Mouse (Mus musculus): ENCODE measurements around the gene Gm49486. TPM values are rescaled to one million over a fixed set of nuclear protein-coding genes. Genes with fewer than 3 reads are reported as not detected.
A peak's percentile ranks its signal among the peaks of the same experiment; 100 is the strongest.

Gm49486 gene
- polyA plus RNA-seq, 1 experiment from 2014 or later, result 1.2 TPM

DNA sequence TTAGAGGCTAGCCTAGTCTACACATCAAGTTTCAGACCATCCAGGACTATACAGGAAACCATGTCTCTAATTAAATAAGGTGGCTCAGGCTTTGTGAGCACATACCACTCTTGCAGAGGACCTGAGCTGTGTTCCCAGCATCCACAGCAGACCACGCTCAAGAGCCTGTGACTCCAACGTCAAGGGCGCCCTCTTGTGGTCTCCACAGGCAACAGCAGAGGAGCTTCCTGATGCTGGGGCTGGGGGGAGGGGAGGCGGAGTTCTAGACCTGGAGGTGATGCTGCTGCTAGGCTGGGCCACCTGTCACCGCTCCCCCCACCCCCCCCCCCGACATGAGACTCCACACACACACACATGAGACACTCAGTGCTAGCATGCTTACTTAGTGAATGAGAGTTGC is 51.0 kb downstream of the Gm49486 start:
- no peak overlapping the region for H3K9ac ChIP-seq
- no peak overlapping the region for H3K4me2 ChIP-seq
- ATAC-seq (ENCODE audit: insufficient number of reproducible peaks, low FRiP score, low TSS enrichment, low read depth), result no peak
- H3K4me1 ChIP-seq, result peaks cover 9% of the 10 kb centered on the region; the same call in 1 of the 2 replicates
- H3K36me3 ChIP-seq, result no peaks in the 10 kb centered on the region
- no peaks in the 10 kb centered on the region for H3K27me3 ChIP-seq
- no peak overlapping the region for H3K27ac ChIP-seq
- H3K4me3 ChIP-seq, result no peak overlapping the region
- H3K9me3 ChIP-seq, result no peaks in the 10 kb centered on the region
- WGBS, result 32% methylated on average over 6 of the region's 6 CpGs

DNA sequence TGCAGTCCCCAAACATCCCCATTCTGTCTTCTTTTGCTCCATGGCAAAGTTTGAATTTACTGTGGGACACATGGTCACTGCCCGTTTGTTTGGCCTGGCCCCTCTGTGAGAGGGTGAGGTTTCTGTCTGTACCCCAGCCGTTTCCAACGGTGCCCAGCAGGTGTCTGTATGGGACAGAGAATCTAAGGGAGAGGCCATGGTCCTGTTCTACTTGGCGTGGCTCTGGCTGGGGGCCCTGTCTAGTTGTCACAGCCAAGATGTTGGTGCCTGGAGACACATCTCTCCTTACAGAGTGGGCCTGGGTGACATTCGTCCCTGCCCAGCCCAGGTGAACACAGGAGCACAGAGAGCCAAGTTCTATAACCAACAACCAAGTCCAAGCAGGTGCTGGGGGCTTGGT is 51.7 kb downstream of the Gm49486 start:
- no peak overlapping the region for H3K9ac ChIP-seq
- no peak overlapping the region for H3K4me3 ChIP-seq
- no peaks in the 10 kb centered on the region for H3K27me3 ChIP-seq
- no peaks in the 10 kb centered on the region for H3K9me3 ChIP-seq
- H3K4me2 ChIP-seq, result no peak overlapping the region
- H3K36me3 ChIP-seq, result 0 out of 2 replicates have a peak, but pooled peaks cover 2% of the 10 kb centered on the region
- 52% methylated on average over 5 of the region's 5 CpGs for WGBS
- H3K4me1 ChIP-seq, result peaks cover 9% of the 10 kb centered on the region; the same call in 1 of the 2 replicates
- no peak overlapping the region for H3K27ac ChIP-seq
- ATAC-seq (ENCODE audit: insufficient number of reproducible peaks, low FRiP score, low TSS enrichment, low read depth), result no peak

DNA sequence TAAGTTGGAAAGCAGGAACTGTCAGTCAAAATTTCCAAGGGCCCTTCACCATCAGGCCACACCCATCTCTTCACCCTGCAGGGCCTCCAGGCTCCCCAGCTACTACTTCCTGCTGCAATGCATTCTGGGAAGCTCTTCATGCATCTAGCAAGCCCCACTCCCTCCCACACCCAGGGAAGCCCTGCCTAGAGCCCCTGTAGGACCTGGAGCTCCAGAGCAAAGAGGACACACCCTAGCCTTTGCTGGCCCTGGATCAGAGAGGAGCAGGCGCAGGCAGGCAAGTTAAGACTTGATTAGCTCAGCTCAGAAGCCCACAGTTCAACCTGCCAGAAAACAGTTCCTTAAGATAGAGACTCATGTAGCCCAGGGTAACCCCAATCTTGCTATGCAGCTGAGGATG is 52.2 kb downstream of the Gm49486 start:
- Histone ChIP-seq H3K4me2 (no peak overlapping the region), H3K9me3 (no peaks in the 10 kb centered on the region), H3K27me3 (no peaks in the 10 kb centered on the region), H3K9ac (no peak overlapping the region), H3K4me3 (no peak overlapping the region), H3K27ac (no peak overlapping the region), H3K36me3 (peaks cover 7% of the 10 kb centered on the region; the same call in 1 of the 2 replicates), H3K4me1 (peaks cover 9% of the 10 kb centered on the region; the same call in 1 of the 2 replicates)
- WGBS, result 73% methylated on average over 1 of the region's 1 CpGs
- peak; percentile 35; the same call in 1 of the 2 replicates for ATAC-seq (ENCODE audit: insufficient number of reproducible peaks, low FRiP score, low TSS enrichment, low read depth)

DNA sequence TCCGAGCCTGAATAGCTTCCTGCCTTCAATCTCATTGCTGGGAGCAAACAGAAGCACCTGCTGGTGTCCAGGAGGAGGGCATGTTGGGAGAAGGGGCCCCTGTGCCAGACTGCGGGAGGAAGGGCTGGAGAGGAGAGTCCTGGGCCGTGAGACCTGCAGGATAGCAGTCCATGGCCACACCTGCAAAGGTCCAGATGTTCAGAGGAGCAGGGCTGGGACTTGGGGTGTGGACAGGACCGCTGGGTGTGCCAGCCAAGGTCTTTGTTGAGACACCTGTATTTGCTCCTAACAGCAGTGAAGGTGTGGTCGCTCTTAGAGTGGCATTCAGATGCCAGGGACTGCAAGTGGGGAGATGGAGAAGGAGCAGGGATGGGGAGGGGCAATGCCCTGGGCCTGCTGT is 53.2 kb downstream of the Gm49486 start:
- WGBS, result 76% methylated on average over 5 of the region's 5 CpGs
- ATAC-seq (ENCODE audit: insufficient number of reproducible peaks, low FRiP score, low TSS enrichment, low read depth), result no peak

DNA sequence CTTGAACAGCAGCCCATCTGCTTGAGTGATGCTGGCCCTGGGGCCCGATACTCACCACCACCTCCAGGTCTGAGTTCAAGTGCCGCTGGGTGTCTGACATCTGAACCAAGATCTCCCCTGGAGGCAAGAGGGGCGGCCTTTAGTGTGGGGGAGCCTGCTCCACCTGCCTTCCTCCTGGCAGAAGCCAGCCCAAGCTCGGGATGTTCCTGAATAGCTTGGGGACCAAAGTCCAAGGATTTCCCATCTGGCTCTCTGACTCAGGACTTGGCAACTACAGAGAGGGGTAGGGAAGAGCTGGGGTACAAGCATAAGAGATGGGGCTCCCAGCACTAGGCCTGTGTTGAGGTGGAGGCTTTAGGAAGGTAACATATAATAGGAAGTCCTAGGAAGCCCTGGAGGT is 54.2 kb downstream of the Gm49486 start:
- Histone ChIP-seq H3K27ac (no peak overlapping the region), H3K4me2 (no peak overlapping the region)
- ATAC-seq (ENCODE audit: insufficient number of reproducible peaks, low FRiP score, low TSS enrichment, low read depth), result no peak

More for the DNA sequence above, 53.2 kb downstream of the Gm49486 start:
- Histone ChIP-seq H3K36me3 (peaks cover 17% of the 10 kb centered on the region; the same call in 1 of the 2 replicates), H3K27me3 (no peaks in the 10 kb centered on the region), H3K9ac (no peak overlapping the region), H3K4me2 (no peak overlapping the region), H3K27ac (no peak overlapping the region), H3K4me1 (peaks cover 9% of the 10 kb centered on the region; the same call in 1 of the 2 replicates), H3K9me3 (no peaks in the 10 kb centered on the region), H3K4me3 (no peak overlapping the region)

DNA sequence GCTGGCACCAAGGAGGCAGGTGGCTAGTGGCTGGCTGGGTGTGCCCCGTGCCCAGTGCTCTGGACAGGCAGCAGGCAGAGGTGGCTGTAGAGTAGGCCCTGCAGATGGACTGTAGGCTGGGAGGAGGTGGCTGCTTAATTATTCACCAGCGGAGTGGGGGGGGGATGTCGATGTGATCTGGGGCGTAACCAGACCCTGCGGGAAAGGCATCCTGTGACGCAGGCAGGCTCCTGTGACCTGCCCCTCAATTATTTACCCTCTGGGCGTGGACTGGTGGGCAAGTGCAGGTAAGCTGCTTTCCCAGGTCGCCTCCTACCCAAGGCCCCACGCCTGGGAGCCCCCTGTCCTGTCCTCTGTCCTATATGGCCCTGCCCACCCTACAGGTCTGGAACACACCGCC is 56.2 kb downstream of the Gm49486 start, which contains the start of gene Baiap2l2:
Gene Baiap2l2, minus strand, starts transcription at position 139 of the 400 bp plus-strand sequence.
- Histone ChIP-seq H3K27me3 (no peaks in the 10 kb centered on the region), H3K27ac (no peak within 1 kb of the TSS), H3K36me3 (peaks cover 23% of the 10 kb centered on the region; the same call in 1 of the 2 replicates), H3K4me1 (peaks cover 9% of the 10 kb centered on the region; the same call in 1 of the 2 replicates), H3K9me3 (no peaks in the 10 kb centered on the region), H3K4me3 (no peak within 1 kb of the TSS), H3K9ac (no peak within 1 kb of the TSS), H3K4me2 (no peak within 1 kb of the TSS)
- WGBS, result 64% methylated on average over 10 of the region's 10 CpGs
- no peak for ATAC-seq (ENCODE audit: insufficient number of reproducible peaks, low FRiP score, low TSS enrichment, low read depth)

More for the DNA sequence above, 54.2 kb downstream of the Gm49486 start:
- H3K9me3 ChIP-seq, result no peaks in the 10 kb centered on the region
- H3K36me3 ChIP-seq, result peaks cover 17% of the 10 kb centered on the region; the same call in 1 of the 2 replicates
- no peak overlapping the region for H3K9ac ChIP-seq
- H3K4me3 ChIP-seq, result no peak overlapping the region
- H3K27me3 ChIP-seq, result no peaks in the 10 kb centered on the region
- 75% methylated on average over 4 of the region's 4 CpGs for WGBS
- peaks cover 9% of the 10 kb centered on the region; the same call in 1 of the 2 replicates for H3K4me1 ChIP-seq

DNA sequence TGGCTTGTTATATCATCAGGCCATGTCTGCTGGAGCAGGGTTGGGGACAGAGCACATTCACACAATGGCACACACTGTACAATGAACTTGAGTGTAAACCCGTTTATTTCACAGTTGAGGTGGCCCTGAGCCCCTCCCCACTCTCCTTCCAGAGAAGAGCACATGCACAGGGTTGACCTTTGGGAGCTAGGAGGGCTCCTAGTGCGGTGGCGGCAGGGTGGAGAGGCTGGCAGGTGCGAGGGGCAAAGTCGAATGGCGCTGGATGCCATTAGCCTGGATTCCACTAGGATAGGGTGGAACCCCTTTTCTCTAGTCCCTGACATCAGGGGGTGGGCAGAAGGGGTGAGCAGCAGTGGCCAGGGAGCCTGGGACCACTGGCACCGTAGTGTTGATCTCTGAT is 57.0 kb downstream of the Gm49486 start:
- ATAC-seq (ENCODE audit: insufficient number of reproducible peaks, low FRiP score, low TSS enrichment, low read depth), result no peak
- 86% methylated on average over 7 of the region's 7 CpGs for WGBS
- no peaks in the 10 kb centered on the region for H3K27me3 ChIP-seq

DNA sequence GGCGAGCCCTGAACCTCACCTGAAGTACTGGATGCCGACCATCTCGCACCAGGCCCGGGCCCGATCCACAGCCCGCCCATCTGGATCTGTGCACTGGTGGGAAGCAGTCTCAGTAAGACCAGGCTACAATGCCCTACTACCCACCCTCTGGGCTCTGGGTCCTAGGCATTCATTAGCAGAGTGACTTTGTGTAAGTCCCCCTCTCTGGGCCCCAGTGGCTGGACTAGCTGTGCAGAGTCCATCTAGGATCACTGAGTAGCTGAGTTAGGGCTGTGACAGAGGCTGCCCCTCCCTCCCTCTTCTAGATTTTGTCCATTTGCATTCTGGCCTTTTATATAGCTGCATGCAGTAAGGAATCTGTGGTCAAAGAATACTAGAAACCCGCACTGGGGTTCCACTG is 57.9 kb downstream of the Gm49486 start:
- H3K4me1 ChIP-seq, result no peaks in the 10 kb centered on the region
- no peak overlapping the region for H3K4me3 ChIP-seq

More for the DNA sequence above, 57.0 kb downstream of the Gm49486 start:
- Histone ChIP-seq H3K9me3 (no peaks in the 10 kb centered on the region), H3K4me1 (peaks cover 6% of the 10 kb centered on the region; the same call in 1 of the 2 replicates), H3K4me2 (no peak overlapping the region), H3K27ac (no peak overlapping the region), H3K36me3 (peaks cover 23% of the 10 kb centered on the region; the same call in 1 of the 2 replicates), H3K9ac (no peak overlapping the region), H3K4me3 (no peak overlapping the region)

DNA sequence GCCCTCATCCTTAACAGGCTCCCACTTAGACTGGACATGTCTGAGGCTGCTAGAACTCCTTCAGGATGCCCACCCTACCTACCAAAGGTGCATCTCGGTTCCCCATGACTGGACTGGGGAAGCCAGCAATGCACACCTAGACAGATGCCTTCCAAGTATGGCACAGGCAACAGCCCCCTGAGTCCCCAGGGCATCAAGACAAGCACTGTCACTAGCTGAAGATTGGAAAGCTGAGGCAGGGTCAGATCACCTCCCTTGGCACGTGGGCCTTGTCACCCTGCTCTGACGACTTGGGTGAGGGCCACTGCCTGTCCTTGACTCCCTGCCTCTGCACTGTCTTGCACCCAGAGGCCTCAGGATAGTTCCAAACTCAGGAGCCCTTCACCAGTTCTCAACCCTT is 59.2 kb downstream of the Gm49486 start:
- H3K4me3 ChIP-seq, result no peak overlapping the region
- H3K4me1 ChIP-seq, result no peaks in the 10 kb centered on the region
- H3K9me3 ChIP-seq, result no peaks in the 10 kb centered on the region
- peaks cover 23% of the 10 kb centered on the region; the same call in 1 of the 2 replicates for H3K36me3 ChIP-seq
- no peak overlapping the region for H3K4me2 ChIP-seq
- ATAC-seq (ENCODE audit: insufficient number of reproducible peaks, low FRiP score, low TSS enrichment, low read depth), result no peak
- H3K9ac ChIP-seq, result no peak overlapping the region
- WGBS, result 77% methylated on average over 3 of the region's 3 CpGs
- H3K27ac ChIP-seq, result no peak overlapping the region
- H3K27me3 ChIP-seq, result no peaks in the 10 kb centered on the region

More for the DNA sequence above, 57.9 kb downstream of the Gm49486 start:
- no peak overlapping the region for H3K27ac ChIP-seq
- no peak overlapping the region for H3K9ac ChIP-seq
- H3K36me3 ChIP-seq, result peaks cover 23% of the 10 kb centered on the region; the same call in 1 of the 2 replicates
- H3K4me2 ChIP-seq, result no peak overlapping the region
- H3K9me3 ChIP-seq, result no peaks in the 10 kb centered on the region
- WGBS, result 91% methylated on average over 7 of the region's 7 CpGs
- no peaks in the 10 kb centered on the region for H3K27me3 ChIP-seq
- ATAC-seq (ENCODE audit: insufficient number of reproducible peaks, low FRiP score, low TSS enrichment, low read depth), result no peak

DNA sequence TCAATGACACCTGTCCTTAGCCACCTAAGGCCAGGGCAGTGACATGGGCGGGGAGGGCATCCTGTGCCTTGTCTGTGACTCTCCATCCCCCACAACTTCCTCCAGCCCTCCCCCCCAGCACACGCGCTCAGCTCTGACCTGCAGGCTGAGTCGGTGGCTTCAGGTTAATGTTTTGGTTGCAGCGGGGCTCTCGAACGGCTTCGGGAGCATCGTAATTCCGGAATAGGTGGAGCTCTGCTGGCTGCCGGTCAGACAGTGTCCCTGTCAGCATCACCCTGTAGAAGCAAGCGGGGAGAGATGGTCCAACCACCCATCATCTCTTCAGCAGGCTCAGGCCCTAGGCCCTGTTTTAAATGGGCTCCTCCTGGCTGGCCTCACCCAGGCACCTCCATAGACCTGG is 60.2 kb downstream of the Gm49486 start:
- H3K27me3 ChIP-seq, result no peaks in the 10 kb centered on the region
- no peak overlapping the region for H3K4me3 ChIP-seq
- H3K9ac ChIP-seq, result no peak overlapping the region
- no peak overlapping the region for H3K27ac ChIP-seq
- H3K9me3 ChIP-seq, result no peaks in the 10 kb centered on the region
- H3K36me3 ChIP-seq, result peaks cover 23% of the 10 kb centered on the region; the same call in 1 of the 2 replicates
- 79% methylated on average over 12 of the region's 12 CpGs for WGBS
- H3K4me2 ChIP-seq, result no peak overlapping the region
- H3K4me1 ChIP-seq, result no peaks in the 10 kb centered on the region
- ATAC-seq (ENCODE audit: insufficient number of reproducible peaks, low FRiP score, low TSS enrichment, low read depth), result no peak

DNA sequence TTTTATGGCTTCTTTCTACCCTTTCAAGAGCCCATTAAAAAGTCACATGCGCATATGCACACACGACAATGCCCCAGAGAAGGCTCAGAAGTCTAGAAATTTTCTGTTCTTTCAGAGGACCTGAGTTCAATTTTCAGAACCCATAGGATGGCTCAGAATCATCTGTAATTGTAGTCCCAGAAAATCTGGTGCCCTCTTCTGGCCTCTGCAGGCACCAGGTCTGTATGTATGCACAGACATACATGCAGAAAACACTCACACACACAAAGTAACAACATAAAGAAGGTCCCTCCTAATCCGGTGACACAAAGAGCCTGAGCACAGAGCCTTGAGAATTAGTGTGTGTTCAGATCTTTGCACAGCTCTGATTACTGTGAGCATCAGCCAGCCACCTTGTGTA is 61.1 kb downstream of the Gm49486 start:
- H3K27me3 ChIP-seq, result no peaks in the 10 kb centered on the region
- no peaks in the 10 kb centered on the region for H3K4me1 ChIP-seq
- H3K9me3 ChIP-seq, result no peaks in the 10 kb centered on the region
- H3K36me3 ChIP-seq, result peaks cover 23% of the 10 kb centered on the region; the same call in 1 of the 2 replicates
- H3K9ac ChIP-seq, result no peak overlapping the region
- no peak overlapping the region for H3K27ac ChIP-seq
- H3K4me2 ChIP-seq, result no peak overlapping the region
- no peak overlapping the region for H3K4me3 ChIP-seq
- no peak for ATAC-seq (ENCODE audit: insufficient number of reproducible peaks, low FRiP score, low TSS enrichment, low read depth)
- WGBS, result 69% methylated on average over 3 of the region's 3 CpGs

DNA sequence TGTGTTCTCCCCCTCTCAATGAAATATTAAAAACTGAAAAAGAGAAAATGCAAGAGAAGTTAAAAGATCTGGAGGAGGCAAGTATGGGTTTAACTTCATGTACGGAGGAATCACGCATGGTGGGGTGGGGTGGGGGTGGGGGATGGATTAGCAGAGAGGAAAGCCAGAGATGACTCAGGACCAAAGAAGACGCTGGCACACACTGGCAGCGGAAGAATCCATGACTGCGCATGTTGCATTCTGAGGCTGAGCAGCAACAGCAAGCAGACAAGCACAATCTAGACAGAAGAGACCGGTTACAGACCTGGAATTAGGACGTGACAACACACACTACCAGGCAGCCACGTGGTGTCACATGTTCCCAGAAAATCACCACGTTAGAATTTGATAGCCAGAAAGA is 63.6 kb downstream of the Gm49486 start:
- ATAC-seq (ENCODE audit: insufficient number of reproducible peaks, low FRiP score, low TSS enrichment, low read depth), result no peak
- 89% methylated on average over 9 of the region's 9 CpGs for WGBS
- Histone ChIP-seq H3K4me1 (no peaks in the 10 kb centered on the region), H3K27me3 (no peaks in the 10 kb centered on the region), H3K4me3 (no peak overlapping the region), H3K27ac (no peak overlapping the region), H3K9me3 (no peaks in the 10 kb centered on the region), H3K36me3 (peaks cover 7% of the 10 kb centered on the region; the same call in 1 of the 2 replicates), H3K9ac (no peak overlapping the region), H3K4me2 (no peak overlapping the region)

Data from limb, embryonic 15.5 days (tissue).